Mouse (Mus musculus): Measurements from ENCODE around the gene Eps15l1. TPM values are rescaled to one million over a fixed set of nuclear protein-coding genes. Genes with fewer than 3 reads are reported as not detected.

Eps15l1 gene
- total RNA-seq (2023; ENCODE audit: inconsistent age): 89.0 to 108 TPM (median 102 TPM) in 4 replicates

DNA sequence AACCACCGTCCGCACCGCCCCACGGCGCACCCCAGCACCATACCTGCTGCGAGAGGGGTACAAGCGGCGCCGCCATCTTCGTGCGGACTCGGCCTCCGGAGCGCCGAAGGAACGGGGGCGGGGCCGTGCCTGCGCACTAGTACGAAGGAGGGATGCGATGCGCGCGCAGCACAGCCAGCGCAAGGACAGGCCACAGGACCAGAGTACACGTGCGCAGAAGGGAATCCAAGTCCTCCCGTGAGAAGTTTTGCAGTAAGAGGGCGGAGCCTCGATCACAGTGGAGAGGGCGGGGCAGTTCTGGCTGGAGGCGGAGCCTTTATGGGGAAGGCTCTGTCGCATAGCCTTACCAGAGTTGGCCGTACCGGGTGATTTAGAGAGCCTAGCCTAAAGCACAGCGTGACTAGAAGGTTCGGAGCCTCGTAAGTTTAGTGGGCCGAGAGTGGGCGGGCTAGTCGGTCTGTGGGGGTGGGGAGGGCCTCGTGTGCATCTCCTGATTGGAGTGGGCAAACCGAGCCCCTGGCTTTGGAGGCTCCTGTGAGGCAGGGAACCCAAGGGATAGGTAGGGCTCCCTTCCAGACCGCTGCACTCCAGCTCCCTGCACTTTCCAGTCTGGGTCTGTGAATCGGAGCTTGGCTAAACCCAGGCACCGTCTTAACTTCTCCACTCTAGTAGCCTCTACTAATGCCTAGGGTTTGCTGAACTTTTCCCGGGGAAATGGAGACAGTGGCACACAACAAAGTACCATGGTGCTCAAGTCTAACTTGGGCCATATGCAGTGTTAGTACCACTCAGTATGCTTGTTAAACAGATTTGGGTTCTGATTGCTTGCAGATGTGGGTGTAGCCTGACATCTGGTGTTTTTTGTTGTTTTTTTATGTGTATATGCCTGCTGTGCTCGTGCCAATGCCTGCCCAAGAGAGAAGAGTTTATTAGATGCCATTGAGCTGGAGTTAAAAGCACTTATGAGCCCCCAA is at the start of gene Eps15l1:
TSS of gene Eps15l1 (minus strand) at position 99 of the 974 bp plus-strand sequence.

DNA sequence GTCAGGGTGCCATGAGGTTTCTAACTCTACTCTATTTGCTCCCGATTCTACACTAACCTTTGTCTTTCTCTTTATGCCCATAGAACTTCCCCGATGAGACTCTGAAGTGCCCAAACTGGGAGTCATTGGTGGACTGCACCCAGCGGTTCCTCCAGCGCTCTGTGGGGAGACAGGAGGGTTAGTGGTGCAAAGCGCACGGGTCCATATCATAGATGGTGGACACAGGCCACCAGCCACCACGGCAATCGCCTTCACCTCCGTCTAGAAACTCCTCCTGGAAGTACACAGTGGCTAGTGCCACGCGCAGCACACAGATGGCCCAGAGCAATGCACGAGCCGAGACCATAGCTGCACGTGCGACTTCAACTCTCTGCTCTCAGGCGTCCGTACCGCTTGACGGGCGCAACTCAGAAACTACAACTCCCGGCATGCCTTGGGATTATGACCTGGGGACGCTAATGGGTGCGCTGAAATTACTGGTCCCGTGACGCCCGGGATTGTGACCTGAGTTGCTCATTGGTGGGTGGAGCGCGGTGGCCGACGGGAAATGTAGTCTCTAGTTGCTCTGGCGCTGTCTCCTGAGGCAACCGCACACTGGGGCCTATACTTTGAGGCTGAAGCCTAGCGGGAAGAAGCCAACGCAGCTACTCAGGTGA is 22.2 kb upstream of the Eps15l1 start, which contains the start of the genes Calr3 and 1700030K09Rik:
TSS of gene Calr3 (minus strand) at position 533 of the 656 bp plus-strand sequence.
TSS of gene 1700030K09Rik (plus strand) at position 543 of the 656 bp plus-strand sequence.

DNA sequence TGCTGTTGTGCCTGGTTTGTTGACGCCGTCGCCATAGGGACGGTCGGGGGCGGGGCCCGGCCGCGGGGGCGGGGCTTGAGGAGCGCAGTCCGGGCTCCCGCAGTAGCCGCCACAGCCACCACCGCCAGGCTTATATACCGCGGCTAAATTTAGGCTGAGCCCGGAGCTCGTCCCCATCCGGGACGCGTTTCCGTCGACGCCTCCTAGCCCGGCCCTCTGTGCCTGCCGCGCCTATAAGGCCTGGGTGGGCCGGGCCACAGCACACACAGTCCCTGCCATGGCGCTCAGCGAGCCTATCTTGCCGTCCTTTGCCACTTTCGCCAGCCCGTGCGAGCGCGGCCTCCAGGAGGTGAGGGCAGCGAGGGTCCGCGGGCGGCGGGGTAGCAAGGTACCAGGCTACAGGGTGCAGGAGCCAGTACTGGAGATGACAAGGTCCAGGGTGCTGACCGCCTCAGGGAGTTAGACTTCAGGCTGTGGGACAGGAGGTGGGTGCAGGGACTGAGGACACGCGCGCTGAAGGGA is 102.4 kb downstream of the Eps15l1 start, which contains the start of gene Klf2:
TSS of gene Klf2 (plus strand) at position 233 of the 522 bp plus-strand sequence.

DNA sequence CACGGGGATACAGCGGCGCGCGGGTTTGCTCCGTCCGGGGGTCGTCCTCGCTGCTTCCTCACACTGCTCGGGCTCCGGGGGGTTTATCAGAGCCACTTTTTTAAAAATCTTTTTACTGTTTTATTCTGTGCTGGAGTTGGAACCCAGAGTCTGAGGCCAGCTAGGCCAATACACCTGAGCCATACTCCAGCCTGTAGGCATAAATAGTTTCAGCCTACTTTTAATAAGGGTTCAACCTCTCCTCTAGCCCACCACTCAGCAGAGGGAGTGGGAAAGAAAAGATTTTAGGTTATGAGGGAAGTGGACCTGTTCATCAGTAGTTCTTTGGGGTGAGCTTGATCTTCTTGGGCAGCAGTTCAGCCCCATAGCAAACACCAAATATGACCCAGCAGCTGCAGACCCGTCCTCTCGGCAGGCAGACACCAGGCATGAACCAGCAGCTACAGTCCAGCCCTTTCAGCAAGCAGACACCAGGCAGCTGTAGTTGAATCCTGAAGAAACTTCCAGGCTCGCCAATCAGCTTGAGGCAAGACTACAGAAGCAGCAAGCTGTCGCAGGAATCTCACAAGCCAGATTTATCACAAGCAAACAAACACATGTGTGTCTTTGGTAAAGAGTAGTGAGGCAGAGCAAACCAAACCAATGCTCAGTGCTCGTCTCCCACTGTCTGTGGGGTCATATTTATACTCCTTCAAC is 115.9 kb downstream of the Eps15l1 start, which contains the start of gene Gm10282:
TSS of gene Gm10282 (minus strand) at position 51 of the 696 bp plus-strand sequence.

Other genes with a start within 250 kb of the Eps15l1 start
- gene Hsh2d, start 231.8 kb downstream of the Eps15l1 start, total RNA-seq (2023; ENCODE audit: inconsistent age): 28.4 to 38.7 TPM (median 32.9 TPM) in 4 replicates
- gene Cib3, start 208.6 kb downstream of the Eps15l1 start, total RNA-seq (2023; ENCODE audit: inconsistent age): 1.00 to 1.0 TPM in 2 of 4 replicates, not detected in the others
- gene Gm11034, start 207.8 kb downstream of the Eps15l1 start, total RNA-seq (2023; ENCODE audit: inconsistent age): not detected in 4 replicates
- gene Fam32a, start 201.7 kb downstream of the Eps15l1 start, total RNA-seq (2023; ENCODE audit: inconsistent age): 80.2 to 90.2 TPM (median 89.1 TPM) in 4 replicates
- gene Ap1m1, start 181.4 kb downstream of the Eps15l1 start, total RNA-seq (2023; ENCODE audit: inconsistent age): 185 to 223 TPM (median 213 TPM) in 4 replicates
- gene Gm10282, start 116.2 kb downstream of the Eps15l1 start, total RNA-seq (2023; ENCODE audit: inconsistent age): 19.0 to 25.5 TPM (median 21.6 TPM) in 4 replicates
- 3,310 to 3,828 TPM (median 3,617 TPM) in 4 replicates for gene Klf2, start 102.4 kb downstream of the Eps15l1 start, total RNA-seq (2023; ENCODE audit: inconsistent age)
- 0.39 to 0.51 TPM in 2 of 4 replicates, not detected in the others for gene Calr3, start 22.4 kb upstream of the Eps15l1 start, total RNA-seq (2023; ENCODE audit: inconsistent age)
- gene 1700030K09Rik, start 22.4 kb upstream of the Eps15l1 start, total RNA-seq (2023; ENCODE audit: inconsistent age): 28.2 to 37.2 TPM (median 35.7 TPM) in 4 replicates
- 118 to 152 TPM (median 126 TPM) in 4 replicates for gene Cherp, start 53.8 kb upstream of the Eps15l1 start, total RNA-seq (2023; ENCODE audit: inconsistent age)
- gene Slc35e1, start 71.2 kb upstream of the Eps15l1 start, total RNA-seq (2023; ENCODE audit: inconsistent age): 63.5 to 70.0 TPM (median 67.4 TPM) in 4 replicates
- gene Med26, start 126.8 kb upstream of the Eps15l1 start, total RNA-seq (2023; ENCODE audit: inconsistent age): 18.7 to 21.2 TPM (median 19.7 TPM) in 4 replicates
- 156 to 184 TPM (median 168 TPM) in 4 replicates for gene Smim7, start 149.6 kb upstream of the Eps15l1 start, total RNA-seq (2023; ENCODE audit: inconsistent age)
- gene Tmem38a, start 150.6 kb upstream of the Eps15l1 start, total RNA-seq (2023; ENCODE audit: inconsistent age): 0.87 to 3.3 TPM (median 0.96 TPM) in 4 replicates
- gene Nwd1, start 225.3 kb upstream of the Eps15l1 start, total RNA-seq (2023; ENCODE audit: inconsistent age): 0.06 TPM in 1 of 4 replicates, not detected in the others